9 mouse cellular contexts compared by ENCODE assay signal in genomic region chr13:89929477-89929876, GRCm38 (mm10).
DNase-seq lines count a peak whose midpoint lies in the region; ATAC-seq and TF ChIP-seq lines count a peak whose summit lies in the region.
"Had no signal": no experiment of that assay in that cellular context is flagged by ENCODE, and none has a peak within 500 bp of the region (broad histone marks: within the 10 kb centered on the region; RNA-seq: fewer than 3 reads in every experiment).

No protein-coding gene starts in this region.

- intact Hi-C loops in gastrocnemius, adult 2 months (cut with DNase I): no loop called here

- no peak overlapping the region for H3K9ac ChIP-seq in kidney, embryonic 14.5 days (ENCODE audit: low read depth, low read length)
- no peak overlapping the region for H3K9ac ChIP-seq in neural tube, embryonic 12.5 days
- H3K9ac ChIP-seq: limb, embryonic 15.5 days had no signal

- H3K4me3 ChIP-seq in gastrocnemius, adult 2 months: peak overlapping the region; percentile 63
- H3K4me3 ChIP-seq in kidney, embryonic 14.5 days (ENCODE audit: low read length): no peak overlapping the region
- no peak overlapping the region for H3K4me3 ChIP-seq in neural tube, embryonic 12.5 days
- H3K4me3 ChIP-seq: limb, embryonic 15.5 days had no signal

- 4% methylated on average over 3 of the region's 3 CpGs for WGBS in kidney, embryonic 14.5 days
- WGBS in neural tube, embryonic 12.5 days: 22% methylated on average over 3 of the region's 3 CpGs

- H3K27me3 ChIP-seq in kidney, embryonic 14.5 days (ENCODE audit: control insufficient read depth, insufficient read depth, low read length): no peaks in the 10 kb centered on the region
- no peaks in the 10 kb centered on the region for H3K27me3 ChIP-seq in neural tube, embryonic 12.5 days (replicated peaks)
- H3K27me3 ChIP-seq: limb, embryonic 15.5 days had no signal

- 0 out of 2 replicates have a peak overlapping the region, but pooled peaks have one; percentile 12 for H3K27ac ChIP-seq in gastrocnemius, adult 2 months
- H3K27ac ChIP-seq in kidney, embryonic 14.5 days (ENCODE audit: low read depth, low read length): no peak overlapping the region
- no peak overlapping the region for H3K27ac ChIP-seq in neural tube, embryonic 12.5 days
- H3K27ac ChIP-seq: limb, embryonic 15.5 days had no signal

- H3K4me2 ChIP-seq in kidney, embryonic 14.5 days (replicated peaks; ENCODE audit: low read depth, low read length): no peak overlapping the region
- no peak overlapping the region for H3K4me2 ChIP-seq in neural tube, embryonic 12.5 days (replicated peaks)
- H3K4me2 ChIP-seq: limb, embryonic 15.5 days had no signal

- H3K4me1 ChIP-seq in kidney, embryonic 14.5 days (ENCODE audit: control insufficient read depth, insufficient read depth, low read length): no peaks in the 10 kb centered on the region
- no peaks in the 10 kb centered on the region for H3K4me1 ChIP-seq in neural tube, embryonic 12.5 days
- H3K4me1 ChIP-seq: limb, embryonic 15.5 days had no signal

- no peaks in the 10 kb centered on the region for H3K9me3 ChIP-seq in kidney, embryonic 14.5 days (ENCODE audit: control insufficient read depth, low read length)
- no peaks in the 10 kb centered on the region for H3K9me3 ChIP-seq in neural tube, embryonic 12.5 days
- H3K9me3 ChIP-seq: limb, embryonic 15.5 days had no signal

- H3K36me3 ChIP-seq in kidney, embryonic 14.5 days (ENCODE audit: control insufficient read depth, insufficient read depth, low read length): no peaks in the 10 kb centered on the region
- H3K36me3 ChIP-seq in neural tube, embryonic 12.5 days: no peaks in the 10 kb centered on the region
- H3K36me3 ChIP-seq: limb, embryonic 15.5 days had no signal

- ATAC-seq in kidney, embryonic 14.5 days (ENCODE audit: low FRiP score, low TSS enrichment): peak; percentile 82
- ATAC-seq in neural tube, embryonic 12.5 days (ENCODE audit: low FRiP score, low read depth): peak; percentile 74; the same call in 1 of the 2 replicates

- DNase-seq in gastrocnemius, adult 2 months: peak; percentile 49
- no peak for DNase-seq in gastrocnemius, postnatal 25 days
- DNase-seq in adrenal gland, postnatal 4 days (ENCODE audit: low spot score in 2 of 2): peak; percentile 5 to 16
- DNase-seq in natural killer cell, adult 2 months (ENCODE audit: low spot score in 2 of 2): no peak
- DNase-seq in cerebellum, adult 18-20 months: no peak
- no peak for DNase-seq in spleen, postnatal 14 days (ENCODE audit: low spot score in 2 of 2)

- no peak for TF ChIP-seq CTCF in gastrocnemius, adult 2 months (IDR thresholded peaks at IDR 0.05)

Comparison
In these comparisons a context has a peak if more than half of its experiments do, and no peak if none do; other contexts are left out.
1. DNase-seq: peak in gastrocnemius, adult 2 months (single experiment) and adrenal gland, postnatal 4 days (2 of 2); none in gastrocnemius, postnatal 25 days (single experiment), natural killer cell, adult 2 months (0 of 2), cerebellum, adult 18-20 months (0 of 2) and spleen, postnatal 14 days (0 of 2).